Mouse (Mus musculus) embryonic facial prominence, embryonic 10.5 days (tissue): Measurements from ENCODE around the gene Fam71b. TPM values are rescaled to one million over a fixed set of nuclear protein-coding genes. Genes with fewer than 3 reads are reported as not detected.

Source experiments
- DNase-seq: peaks from one replicate; pipeline ENCODE4 v3.0.0-alpha.2; 2017; ENCODE audit warnings: low spot score
- H3K27ac ChIP-seq: fragments of 300-500 bp; sonication (generic); replicated peaks from 2 replicates; pipeline ENCODE4 v1.5.1; 2016; ENCODE audit warnings: mild to moderate bottlenecking
- H3K27me3 ChIP-seq: fragments of 300-500 bp; sonication (generic); replicated peaks from 2 replicates; pipeline ENCODE4 v1.6.1; 2016; ENCODE audit warnings: low read depth, mild to moderate bottlenecking; ENCODE audit not compliant: poor library complexity, severe bottlenecking
- H3K36me3 ChIP-seq: fragments of 300-500 bp; sonication (generic); replicated peaks from 2 replicates; pipeline ENCODE4 v1.6.1; 2016; ENCODE audit warnings: mild to moderate bottlenecking, moderate library complexity
- H3K4me1 ChIP-seq: fragments of 300-500 bp; sonication (generic); 2 replicates; pipeline ENCODE4 v1.6.1; 2016
- H3K4me3 ChIP-seq: fragments of 300-500 bp; sonication (generic); 2 replicates; pipeline ENCODE4 v1.5.1; 2016; ENCODE audit warnings: mild to moderate bottlenecking, moderate library complexity
- H3K9me3 ChIP-seq: fragments of 300-500 bp; sonication (generic); 2 replicates; pipeline ENCODE4 v1.6.1; 2016; ENCODE audit warnings: mild to moderate bottlenecking
- WGBS: fragments of 180-500 bp; shearing (Covaris S2); methylation state at CpG from one replicate; pipeline ENCODE4 v1.1.7; 2016; 5-methylcytosine and 5-hydroxymethylcytosine counted together
- polyA plus RNA-seq: library from polyadenylated mRNA; unstranded; fragments of >200 nt; fragmentation: Nextera tagmentation; extraction: Ambion mirVana; gene quantifications from 2 replicates; pipeline ENCODE4 v1.2.1, GENCODE M21; 2016

Fam71b gene
- polyA plus RNA-seq, 1 experiment from 2014 or later: not detected

DNA sequence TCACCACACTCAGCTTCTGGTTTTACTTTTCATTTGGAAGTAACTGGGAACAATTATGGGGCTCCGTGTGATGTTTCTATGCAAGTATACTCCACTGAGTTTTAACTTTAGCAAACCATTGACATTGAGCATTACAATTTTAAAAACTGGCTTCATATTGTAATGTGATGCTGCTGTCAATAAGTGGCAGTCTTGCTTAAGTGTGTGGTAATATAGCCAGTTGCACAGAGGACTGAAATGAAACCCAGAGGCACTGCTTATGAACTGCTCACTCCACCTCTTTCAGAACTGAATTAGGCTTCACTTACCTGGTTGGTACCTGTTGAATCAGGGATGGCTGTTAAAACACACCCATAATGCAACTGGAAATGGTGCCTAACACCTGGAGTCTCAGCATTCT lies 46.8 kb downstream of the Fam71b start:
- Histone ChIP-seq H3K36me3 (peaks cover 53% of the 10 kb centered on the region), H3K27me3 (no peaks in the 10 kb centered on the region), H3K4me1 (peaks cover under 1% of the 10 kb centered on the region; the same call in 1 of the 2 replicates), H3K9me3 (no peaks in the 10 kb centered on the region), H3K27ac (no peak overlapping the region), H3K4me3 (no peak overlapping the region)
- no peak for DNase-seq
- 85% methylated on average over 1 of the region's 1 CpGs for WGBS

DNA sequence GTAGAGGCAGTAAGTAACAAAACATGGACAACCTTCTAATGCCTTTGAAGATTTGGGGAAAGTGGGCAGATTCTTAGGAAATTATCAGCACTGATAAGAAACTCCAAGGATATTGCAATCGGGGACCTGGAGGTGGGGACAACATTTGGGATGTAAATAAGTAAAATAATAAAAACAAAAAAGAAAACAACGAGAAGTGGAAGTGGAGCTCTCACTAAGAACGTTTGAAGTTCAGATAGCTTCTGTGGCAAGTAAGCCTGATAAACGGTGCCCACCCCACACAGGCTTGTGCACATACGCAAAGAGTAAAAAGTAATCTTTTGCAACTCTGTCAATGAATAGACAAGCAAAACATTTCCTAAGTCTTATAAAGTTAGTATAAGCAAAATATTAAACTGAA lies 47.6 kb downstream of the Fam71b start:
- Histone ChIP-seq H3K36me3 (peaks cover 48% of the 10 kb centered on the region), H3K4me1 (no peaks in the 10 kb centered on the region), H3K27me3 (no peaks in the 10 kb centered on the region), H3K9me3 (no peaks in the 10 kb centered on the region), H3K27ac (no peak overlapping the region), H3K4me3 (no peak overlapping the region)
- no peak for DNase-seq
- 93% methylated on average over 5 of the region's 5 CpGs for WGBS

DNA sequence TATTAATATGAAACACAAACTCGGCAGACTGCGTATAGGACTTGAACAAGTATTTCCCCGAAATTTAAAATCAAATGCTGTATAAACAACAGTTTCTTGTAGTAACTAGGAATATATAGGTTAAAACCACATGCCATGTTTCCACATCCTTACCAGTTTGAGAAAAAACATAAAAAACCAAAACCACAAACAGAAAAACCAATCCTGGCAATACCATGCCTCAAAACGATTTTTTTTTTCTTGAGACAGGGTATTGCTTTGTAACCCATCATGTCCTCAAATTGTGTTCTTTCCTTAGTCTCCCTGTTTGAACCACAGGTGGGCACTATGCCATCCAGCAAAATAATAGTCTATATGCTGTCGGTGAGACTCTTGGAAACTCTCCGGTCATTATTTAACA lies 49.8 kb downstream of the Fam71b start:
- Histone ChIP-seq H3K4me1 (no peaks in the 10 kb centered on the region), H3K27ac (no peak overlapping the region), H3K9me3 (no peaks in the 10 kb centered on the region), H3K4me3 (no peak overlapping the region), H3K36me3 (peaks cover 27% of the 10 kb centered on the region), H3K27me3 (no peaks in the 10 kb centered on the region)
- DNase-seq: no peak
- 92% methylated on average over 6 of the region's 6 CpGs for WGBS

DNA sequence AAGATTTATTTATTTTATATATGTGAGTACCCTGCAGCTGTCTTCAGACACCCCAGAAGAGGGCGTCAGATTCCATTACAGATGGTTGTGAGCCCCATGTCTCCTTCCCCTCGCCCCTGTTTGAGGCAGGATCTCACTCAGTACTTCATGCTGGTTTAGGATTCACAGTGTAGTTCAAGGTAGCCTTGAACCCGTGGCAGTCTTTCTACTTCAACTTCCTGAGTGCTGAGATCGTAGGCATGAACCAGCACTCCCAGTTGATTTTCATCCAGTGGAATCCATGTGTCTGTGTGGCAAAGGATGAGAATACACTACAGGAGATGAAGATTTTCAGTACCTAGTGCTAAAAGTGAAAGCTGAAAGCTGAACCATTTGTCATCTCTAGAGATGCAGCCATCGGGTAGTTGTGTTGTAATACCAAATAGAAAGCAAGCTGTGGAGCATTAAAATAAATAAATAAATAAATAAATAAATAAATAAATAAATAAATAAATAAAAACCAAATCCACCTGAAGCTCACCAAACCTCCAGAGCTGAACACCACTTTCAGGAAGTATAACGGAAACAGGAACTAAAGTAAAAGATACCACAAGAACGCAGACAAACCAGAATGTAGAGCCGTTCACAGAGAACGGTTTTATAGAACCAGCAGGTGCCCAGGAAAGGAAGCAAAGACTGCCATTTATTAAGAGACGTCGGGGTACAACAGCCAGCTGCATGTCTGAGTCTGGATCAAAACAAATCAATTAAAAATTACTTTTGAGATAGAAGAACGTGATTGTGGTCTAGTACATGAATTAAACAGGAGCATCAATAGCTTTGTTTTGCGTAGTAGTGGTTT lies 51.5 kb downstream of the Fam71b start:
- 83% methylated on average over 13 of the region's 13 CpGs for WGBS
- Histone ChIP-seq H3K9me3 (no peaks in the 10 kb centered on the region), H3K36me3 (peaks cover 10% of the 10 kb centered on the region), H3K27me3 (no peaks in the 10 kb centered on the region), H3K4me1 (no peaks in the 10 kb centered on the region), H3K4me3 (no peak overlapping the region), H3K27ac (no peak overlapping the region)
- no peak for DNase-seq

DNA sequence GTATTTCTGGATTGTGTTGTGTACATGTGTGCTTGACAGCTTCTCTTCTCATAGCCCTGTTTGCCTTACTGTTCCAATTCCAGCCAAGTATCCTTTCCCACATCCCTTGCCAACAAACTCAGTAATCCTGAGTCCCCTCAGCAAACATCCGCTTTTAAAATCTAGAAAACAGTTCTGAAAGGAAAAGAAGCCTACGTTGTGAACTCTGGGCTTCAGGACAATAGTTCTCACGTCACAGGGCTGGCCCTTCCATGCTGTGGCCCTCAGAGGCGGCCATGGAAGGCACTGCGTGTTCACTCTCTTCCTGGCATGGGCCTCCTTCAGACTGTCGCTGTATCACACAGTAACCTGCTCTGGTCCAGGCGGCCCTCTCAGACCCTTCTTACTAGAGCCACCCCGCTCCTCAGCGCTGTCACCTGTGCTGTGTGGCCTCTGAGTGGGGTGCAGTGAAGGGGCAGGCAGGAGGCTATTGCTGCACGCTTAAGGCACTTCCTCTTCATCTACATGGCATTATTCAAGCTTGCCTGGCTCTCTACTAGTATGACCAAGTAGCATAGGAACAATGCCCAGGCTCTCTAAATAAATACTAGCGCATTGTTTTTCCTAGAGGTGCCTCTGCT lies 53.2 kb downstream of the Fam71b start:
- Histone ChIP-seq H3K36me3 (no peaks in the 10 kb centered on the region; the same call in 1 of the 2 replicates), H3K4me3 (no peak overlapping the region), H3K4me1 (no peaks in the 10 kb centered on the region), H3K27ac (no peak overlapping the region), H3K27me3 (no peaks in the 10 kb centered on the region), H3K9me3 (no peaks in the 10 kb centered on the region)
- WGBS: 86% methylated on average over 11 of the region's 11 CpGs
- no peak for DNase-seq

DNA sequence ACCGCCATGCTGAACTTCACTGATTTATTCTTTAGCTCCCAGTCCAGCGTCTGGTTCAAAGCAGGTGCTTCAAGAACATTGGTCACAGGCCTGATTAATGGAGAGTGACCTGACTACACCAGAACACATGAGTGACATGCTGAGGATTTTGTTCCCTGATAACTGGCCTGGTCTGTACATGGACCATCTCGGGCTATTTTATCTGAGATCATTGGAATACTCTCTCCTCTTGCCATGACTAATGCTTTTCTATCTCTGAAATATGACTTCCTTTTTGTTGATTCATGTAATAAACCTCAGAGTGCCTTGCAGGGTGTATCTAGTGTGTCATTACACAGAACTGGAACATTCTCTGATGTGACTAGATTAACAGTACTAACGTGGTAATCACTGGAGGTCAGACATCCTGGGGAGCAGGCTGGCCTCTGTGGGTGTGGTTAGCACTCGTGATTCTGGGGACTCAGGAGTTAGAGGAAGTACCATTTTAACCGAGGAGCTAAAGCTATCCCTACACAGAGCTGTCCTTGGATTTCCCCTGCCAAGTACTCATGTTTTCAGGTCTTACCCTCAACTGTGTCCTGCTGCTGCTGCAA lies 58.2 kb downstream of the Fam71b start, which contains the start of gene Havcr2:
TSS of gene Havcr2 (plus strand) at position 483 of the 593 bp plus-strand sequence.
- Histone ChIP-seq H3K27ac (no peak within 1 kb of the TSS), H3K4me1 (no peaks in the 10 kb centered on the region), H3K9me3 (no peaks in the 10 kb centered on the region), H3K36me3 (no peaks in the 10 kb centered on the region), H3K27me3 (no peaks in the 10 kb centered on the region), H3K4me3 (no peak within 1 kb of the TSS)
- DNase-seq: no peak
- 76% methylated on average over 6 of the region's 6 CpGs for WGBS

Other genes starting within 250 kb of the Fam71b start
- gene Nipal4, start 230.1 kb upstream of the Fam71b start, polyA plus RNA-seq: 0.29 and 0.71 TPM in 2 replicates
- 0.26 and 0.29 TPM in 2 replicates for gene Fndc9, start 161.0 kb upstream of the Fam71b start, polyA plus RNA-seq
- gene Cyfip2, start 83.7 kb upstream of the Fam71b start, polyA plus RNA-seq: 17.4 and 18.3 TPM in 2 replicates
- gene Itk, start 7.0 kb upstream of the Fam71b start, polyA plus RNA-seq: 0.04 and 0.05 TPM in 2 replicates
- gene Med7, start 40.4 kb downstream of the Fam71b start, polyA plus RNA-seq: 90.5 and 92.0 TPM in 2 replicates
- 0.08 TPM in 1 of 2 replicates, not detected in the other for gene Havcr2, start 58.4 kb downstream of the Fam71b start, polyA plus RNA-seq
- gene Gm12169, start 127.7 kb downstream of the Fam71b start, polyA plus RNA-seq: not detected in 2 replicates
- not detected in 2 replicates for gene BC053393, start 175.0 kb downstream of the Fam71b start, polyA plus RNA-seq
- not detected in 2 replicates for gene Dppa1, start 232.7 kb downstream of the Fam71b start, polyA plus RNA-seq